Mouse (Mus musculus): ENCODE results near the gene Slc35d2.

- TF ChIP-seq POLR2A (IDR thresholded peaks at IDR 0.05; ENCODE audit: insufficient read length, low read depth) (no peak), MYOG (IDR thresholded peaks at IDR 0.05; ENCODE audit: control insufficient read depth in 1 of 3, insufficient read depth in 1 of 3, insufficient read length in 2 of 3, low read depth in 2 of 3) (no peak), USF1 (IDR thresholded peaks at IDR 0.05; ENCODE audit: low read depth) (no peak), MAX (IDR thresholded peaks at IDR 0.05; ENCODE audit: low read depth) (no peak), TCF3 (IDR thresholded peaks at IDR 0.05; ENCODE audit: insufficient read length, low read depth) (no peak), E2F4 (IDR thresholded peaks at IDR 0.05; ENCODE audit: insufficient read depth) (no peak), POLR2AphosphoS2 (IDR thresholded peaks at IDR 0.05; ENCODE audit: insufficient read length, low read depth) (no peak), SRF (IDR thresholded peaks at IDR 0.05; ENCODE audit: control insufficient read depth, insufficient read length, low read depth) (no peak), TCF12 (IDR thresholded peaks at IDR 0.05; ENCODE audit: insufficient read depth, poor library complexity, severe bottlenecking) (no peak), REST (IDR thresholded peaks at IDR 0.05; ENCODE audit: insufficient read depth, insufficient read length) (no peak), CEBPB (IDR thresholded peaks at IDR 0.05; ENCODE audit: insufficient read depth, poor library complexity, severe bottlenecking) (no peak)
Observed at GRCm38 (mm10) chr13:64150121-64150520, 21.0 kb upstream of the Slc35d2 start.

Data from myocyte (in vitro differentiated cells).